Mouse (Mus musculus): ENCODE results near the gene Stat3.

GRCm38 (mm10) chr11:100947548-100947947, 8.2 kb upstream of the Stat3 start:
- TF ChIP-seq GATA1 (IDR thresholded peaks at IDR 0.05; ENCODE audit: borderline replicate concordance, low read length) = no peak
- TF ChIP-seq FLI1 (IDR thresholded peaks at IDR 0.05; ENCODE audit: low read length) = no peak

Data from megakaryocyte, embryonic 14.5 days (primary cell).